Mouse (Mus musculus): ENCODE measurements at regions not wholly inside any gene's neighbourhood (a gene's known extent, or its start where the extent isn't known, plus 50 kb on each side); places are given as distances from the start of the nearest gene placed in this dataset.

- Histone ChIP-seq H3K27ac (ENCODE audit: low read length) (no peak overlapping the region), H3K9ac (replicated peaks; ENCODE audit: low read depth, low read length) (no peak overlapping the region), H3K4me3 (ENCODE audit: low read depth, low read length) (no peak overlapping the region), H3K27me3 (ENCODE audit: control insufficient read depth, insufficient read depth, low read length) (no peaks in the 10 kb centered on the region), H3K4me2 (replicated peaks; ENCODE audit: low read depth, low read length) (no peak overlapping the region), H3K36me3 (ENCODE audit: control insufficient read depth, insufficient read depth, low read length) (no peaks in the 10 kb centered on the region), H3K9me3 (ENCODE audit: control insufficient read depth, low read depth, low read length) (no peaks in the 10 kb centered on the region), H3K4me1 (ENCODE audit: control insufficient read depth, insufficient read depth, low read length) (no peaks in the 10 kb centered on the region)
- no peak for ATAC-seq (ENCODE audit: insufficient number of reproducible peaks, insufficient read depth, low FRiP score, low read depth)
- 83% methylated on average over 2 of the region's 2 CpGs for WGBS
Observed at GRCm38 (mm10) chr13:26171891-26172482, 598.0 kb downstream of the Hdgfl1 start.

- H3K36me3 ChIP-seq (ENCODE audit: control insufficient read depth, insufficient read depth, low read length) = no peaks in the 10 kb centered on the region
- no peaks in the 10 kb centered on the region for H3K27me3 ChIP-seq (ENCODE audit: control insufficient read depth, insufficient read depth, low read length)
- no peak overlapping the region for H3K27ac ChIP-seq (ENCODE audit: low read length)
- H3K9me3 ChIP-seq (ENCODE audit: control insufficient read depth, low read depth, low read length) = no peaks in the 10 kb centered on the region
- no peak overlapping the region for H3K4me2 ChIP-seq (replicated peaks; ENCODE audit: low read depth, low read length)
- H3K9ac ChIP-seq (replicated peaks; ENCODE audit: low read depth, low read length) = no peak overlapping the region
- no peaks in the 10 kb centered on the region for H3K4me1 ChIP-seq (ENCODE audit: control insufficient read depth, insufficient read depth, low read length)
- no peak overlapping the region for H3K4me3 ChIP-seq (ENCODE audit: low read depth, low read length)
- 66% methylated on average over 2 of the region's 2 CpGs for WGBS
- ATAC-seq (ENCODE audit: insufficient number of reproducible peaks, insufficient read depth, low FRiP score, low read depth) = no peak
Observed at GRCm38 (mm10) chr13:26169641-26170040, 600.3 kb downstream of the Hdgfl1 start.

- H3K4me1 ChIP-seq (ENCODE audit: control insufficient read depth, insufficient read depth, low read length) = peaks cover 13% of the 10 kb centered on the region; the same call in 1 of the 2 replicates
- ATAC-seq (ENCODE audit: insufficient number of reproducible peaks, insufficient read depth, low FRiP score, low read depth) = no peak
Observed at GRCm38 (mm10) chr13:26158703-26159102, 611.3 kb downstream of the Hdgfl1 start.

GRCm38 (mm10) chr13:26154701-26155471 lies 615.1 kb downstream of the Hdgfl1 start:
- no peaks in the 10 kb centered on the region for H3K9me3 ChIP-seq (ENCODE audit: control insufficient read depth, low read depth, low read length)
- peak; percentile 94 for ATAC-seq (ENCODE audit: insufficient number of reproducible peaks, insufficient read depth, low FRiP score, low read depth)
- no peaks in the 10 kb centered on the region for H3K27me3 ChIP-seq (ENCODE audit: control insufficient read depth, insufficient read depth, low read length)
- no peaks in the 10 kb centered on the region for H3K36me3 ChIP-seq (ENCODE audit: control insufficient read depth, insufficient read depth, low read length)
- WGBS = 30% methylated on average over 12 of the region's 12 CpGs
- H3K27ac ChIP-seq (ENCODE audit: low read length) = peak overlapping the region; percentile 63; the same call in 1 of the 2 replicates
- H3K9ac ChIP-seq (replicated peaks; ENCODE audit: low read depth, low read length) = no peak overlapping the region
- H3K4me3 ChIP-seq (ENCODE audit: low read depth, low read length) = no peak overlapping the region
- peaks cover 13% of the 10 kb centered on the region; the same call in 1 of the 2 replicates for H3K4me1 ChIP-seq (ENCODE audit: control insufficient read depth, insufficient read depth, low read length)
- no peak overlapping the region for H3K4me2 ChIP-seq (replicated peaks; ENCODE audit: low read depth, low read length)

More at GRCm38 (mm10) chr13:26158703-26159102, 611.3 kb downstream of the Hdgfl1 start:
- no peaks in the 10 kb centered on the region for H3K27me3 ChIP-seq (ENCODE audit: control insufficient read depth, insufficient read depth, low read length)
- H3K27ac ChIP-seq (ENCODE audit: low read length) = no peak overlapping the region
- H3K4me3 ChIP-seq (ENCODE audit: low read depth, low read length) = no peak overlapping the region
- WGBS = 74% methylated on average over 2 of the region's 2 CpGs
- H3K4me2 ChIP-seq (replicated peaks; ENCODE audit: low read depth, low read length) = no peak overlapping the region
- no peak overlapping the region for H3K9ac ChIP-seq (replicated peaks; ENCODE audit: low read depth, low read length)
- no peaks in the 10 kb centered on the region for H3K9me3 ChIP-seq (ENCODE audit: control insufficient read depth, low read depth, low read length)
- H3K36me3 ChIP-seq (ENCODE audit: control insufficient read depth, insufficient read depth, low read length) = no peaks in the 10 kb centered on the region

GRCm38 (mm10) chr13:26154251-26154650 lies 615.7 kb downstream of the Hdgfl1 start:
- Histone ChIP-seq H3K27me3 (ENCODE audit: control insufficient read depth, insufficient read depth, low read length) (no peaks in the 10 kb centered on the region), H3K4me3 (ENCODE audit: low read depth, low read length) (no peak overlapping the region), H3K9me3 (ENCODE audit: control insufficient read depth, low read depth, low read length) (no peaks in the 10 kb centered on the region), H3K27ac (ENCODE audit: low read length) (no peak overlapping the region), H3K4me1 (ENCODE audit: control insufficient read depth, insufficient read depth, low read length) (peaks cover 13% of the 10 kb centered on the region; the same call in 1 of the 2 replicates), H3K9ac (replicated peaks; ENCODE audit: low read depth, low read length) (no peak overlapping the region), H3K4me2 (replicated peaks; ENCODE audit: low read depth, low read length) (no peak overlapping the region), H3K36me3 (ENCODE audit: control insufficient read depth, insufficient read depth, low read length) (no peaks in the 10 kb centered on the region)
- ATAC-seq (ENCODE audit: insufficient number of reproducible peaks, insufficient read depth, low FRiP score, low read depth) = no peak
- WGBS = 39% methylated on average over 1 of the region's 1 CpGs

- H3K9me3 ChIP-seq (ENCODE audit: control insufficient read depth, low read depth, low read length) = no peaks in the 10 kb centered on the region
- no peaks in the 10 kb centered on the region for H3K27me3 ChIP-seq (ENCODE audit: control insufficient read depth, insufficient read depth, low read length)
- H3K9ac ChIP-seq (replicated peaks; ENCODE audit: low read depth, low read length) = no peak overlapping the region
- H3K36me3 ChIP-seq (ENCODE audit: control insufficient read depth, insufficient read depth, low read length) = no peaks in the 10 kb centered on the region
- no peak overlapping the region for H3K4me2 ChIP-seq (replicated peaks; ENCODE audit: low read depth, low read length)
- ATAC-seq (ENCODE audit: insufficient number of reproducible peaks, insufficient read depth, low FRiP score, low read depth) = no peak
- peaks cover 13% of the 10 kb centered on the region; the same call in 1 of the 2 replicates for H3K4me1 ChIP-seq (ENCODE audit: control insufficient read depth, insufficient read depth, low read length)
- H3K27ac ChIP-seq (ENCODE audit: low read length) = no peak overlapping the region
- H3K4me3 ChIP-seq (ENCODE audit: low read depth, low read length) = no peak overlapping the region
- 81% methylated on average over 2 of the region's 2 CpGs for WGBS
Observed at GRCm38 (mm10) chr13:26153093-26153492, 616.9 kb downstream of the Hdgfl1 start.

GRCm38 (mm10) chr13:26150426-26150825 lies 619.5 kb downstream of the Hdgfl1 start:
- Histone ChIP-seq H3K9ac (replicated peaks; ENCODE audit: low read depth, low read length) (no peak overlapping the region), H3K27ac (ENCODE audit: low read length) (no peak overlapping the region), H3K4me1 (ENCODE audit: control insufficient read depth, insufficient read depth, low read length) (peaks cover 8% of the 10 kb centered on the region; the same call in 1 of the 2 replicates), H3K4me2 (replicated peaks; ENCODE audit: low read depth, low read length) (no peak overlapping the region), H3K9me3 (ENCODE audit: control insufficient read depth, low read depth, low read length) (no peaks in the 10 kb centered on the region), H3K36me3 (ENCODE audit: control insufficient read depth, insufficient read depth, low read length) (no peaks in the 10 kb centered on the region), H3K4me3 (ENCODE audit: low read depth, low read length) (no peak overlapping the region), H3K27me3 (ENCODE audit: control insufficient read depth, insufficient read depth, low read length) (no peaks in the 10 kb centered on the region)
- ATAC-seq (ENCODE audit: insufficient number of reproducible peaks, insufficient read depth, low FRiP score, low read depth) = no peak
- WGBS = 53% methylated on average over 1 of the region's 1 CpGs

GRCm38 (mm10) chr13:26142811-26143210 lies 627.2 kb downstream of the Hdgfl1 start:
- Histone ChIP-seq H3K4me3 (ENCODE audit: low read depth, low read length) (no peak overlapping the region), H3K4me1 (ENCODE audit: control insufficient read depth, insufficient read depth, low read length) (no peaks in the 10 kb centered on the region), H3K36me3 (ENCODE audit: control insufficient read depth, insufficient read depth, low read length) (no peaks in the 10 kb centered on the region), H3K27ac (ENCODE audit: low read length) (no peak overlapping the region), H3K27me3 (ENCODE audit: control insufficient read depth, insufficient read depth, low read length) (no peaks in the 10 kb centered on the region), H3K9ac (replicated peaks; ENCODE audit: low read depth, low read length) (no peak overlapping the region), H3K9me3 (ENCODE audit: control insufficient read depth, low read depth, low read length) (no peaks in the 10 kb centered on the region), H3K4me2 (replicated peaks; ENCODE audit: low read depth, low read length) (no peak overlapping the region)
- 82% methylated on average over 2 of the region's 2 CpGs for WGBS
- no peak for ATAC-seq (ENCODE audit: insufficient number of reproducible peaks, insufficient read depth, low FRiP score, low read depth)

Measured in stomach, embryonic 14.5 days (tissue).